Mouse (Mus musculus) lung, adult 18-20 months (tissue): ENCODE measurements around the gene Nuak2.
A peak's percentile ranks its signal among the peaks of the same experiment; 100 is the strongest.
"Not testable (repeated sequence)": the region's sequence is repeated elsewhere in the genome, so short reads cannot be mapped to it uniquely, and the experiment has no call there.

ENCODE experiments used
- DNase-seq, 2 experiments: peaks; one replicate each; pipeline ENCODE4 v3.0.0; 2022; ENCODE audit warnings: mixed read lengths in 2 of 2

Gene Nuak2

DNA sequence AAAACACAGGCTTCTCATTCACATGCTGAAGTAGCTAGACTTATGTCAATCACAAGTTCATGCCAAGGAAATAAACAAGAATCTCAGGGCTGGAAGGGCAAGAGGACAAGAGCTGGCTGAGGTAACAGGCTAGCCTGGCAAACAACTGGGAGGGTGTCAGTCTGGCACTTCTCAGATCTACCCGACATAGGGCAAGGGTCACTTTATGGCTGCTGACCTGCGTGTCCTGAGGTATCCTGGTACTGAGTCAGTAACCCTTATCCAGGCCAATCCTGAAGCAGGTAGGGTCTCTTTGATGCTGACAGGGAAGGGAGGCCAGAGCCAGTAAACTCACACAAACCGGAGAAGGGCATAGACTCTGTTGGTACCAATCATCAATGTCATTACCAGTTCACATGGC lies 12.6 kb downstream of the Nuak2 start:
- DNase-seq: no peak

- DNase-seq: no peak
Measured at GRCm38 (mm10) chr1:132329656-132330055, 13.7 kb downstream of the Nuak2 start.

DNA sequence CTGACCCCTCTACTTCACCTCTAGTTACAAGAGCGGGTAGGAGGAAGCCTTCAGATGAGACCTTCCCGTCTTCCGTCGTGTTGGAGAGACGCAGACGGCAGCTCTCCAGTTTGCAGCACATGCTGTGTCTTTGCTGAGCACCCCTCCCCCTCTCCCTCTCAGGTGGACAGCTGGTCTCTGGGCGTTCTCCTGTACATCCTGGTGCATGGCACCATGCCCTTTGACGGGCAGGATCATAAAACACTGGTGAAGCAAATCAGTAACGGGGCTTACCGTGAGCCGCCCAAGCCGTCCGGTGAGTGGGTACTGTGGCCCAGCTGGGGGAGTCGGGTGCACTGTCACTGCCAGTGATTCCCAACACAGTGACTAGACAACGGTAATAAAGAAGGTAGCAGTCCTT lies 14.5 kb downstream of the Nuak2 start:
- no peak for DNase-seq

GRCm38 (mm10) chr1:132331283-132331682 lies 15.4 kb downstream of the Nuak2 start:
- DNase-seq: no peak

DNA sequence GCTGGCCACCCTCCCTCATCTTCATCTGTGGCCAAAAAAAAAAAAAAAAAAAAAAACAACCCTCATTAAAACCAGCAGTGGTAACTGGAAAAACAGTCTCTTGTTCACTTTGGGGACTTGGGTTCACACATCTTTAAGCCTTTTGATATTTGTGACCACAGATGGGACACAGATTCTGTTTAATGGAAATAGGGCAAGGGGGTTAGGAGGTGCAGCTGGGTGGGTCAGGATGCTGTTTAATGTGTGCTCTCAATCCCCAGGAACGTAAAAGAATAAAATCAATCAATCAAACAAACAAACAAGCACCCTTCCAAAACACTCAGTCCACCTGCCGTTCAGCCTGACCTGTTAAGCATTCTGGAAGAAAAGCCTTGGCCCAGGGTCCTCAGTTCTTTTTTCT lies 17.3 kb downstream of the Nuak2 start:
- DNase-seq: no peak

DNA sequence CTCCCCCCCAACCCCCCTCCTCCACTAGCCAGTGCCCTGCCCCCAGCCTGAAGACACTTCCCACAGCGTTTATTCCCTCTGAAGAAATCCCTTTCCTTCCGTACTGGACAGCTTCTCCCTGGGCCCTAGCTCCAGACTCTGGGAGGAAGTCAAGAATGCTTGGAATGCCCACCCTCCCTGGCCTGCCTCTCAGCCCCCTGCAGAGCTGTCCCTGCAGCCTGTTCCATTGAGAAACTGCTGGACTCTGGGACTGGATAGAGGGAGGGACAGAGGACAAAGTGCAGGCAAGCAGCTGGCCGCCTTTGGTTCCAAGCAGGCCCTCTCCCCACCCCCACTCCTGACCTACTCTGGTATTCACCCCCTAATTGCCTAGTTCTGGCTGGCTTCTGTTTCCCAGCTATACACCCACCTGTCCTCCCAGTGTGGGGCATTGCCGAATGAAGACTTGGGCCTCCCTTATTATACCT lies 17.8 kb downstream of the Nuak2 start:
- peak; percentile 66 to 78 for DNase-seq

- no peak for DNase-seq
Measured at GRCm38 (mm10) chr1:132334178-132334801, 18.4 kb downstream of the Nuak2 start.

DNA sequence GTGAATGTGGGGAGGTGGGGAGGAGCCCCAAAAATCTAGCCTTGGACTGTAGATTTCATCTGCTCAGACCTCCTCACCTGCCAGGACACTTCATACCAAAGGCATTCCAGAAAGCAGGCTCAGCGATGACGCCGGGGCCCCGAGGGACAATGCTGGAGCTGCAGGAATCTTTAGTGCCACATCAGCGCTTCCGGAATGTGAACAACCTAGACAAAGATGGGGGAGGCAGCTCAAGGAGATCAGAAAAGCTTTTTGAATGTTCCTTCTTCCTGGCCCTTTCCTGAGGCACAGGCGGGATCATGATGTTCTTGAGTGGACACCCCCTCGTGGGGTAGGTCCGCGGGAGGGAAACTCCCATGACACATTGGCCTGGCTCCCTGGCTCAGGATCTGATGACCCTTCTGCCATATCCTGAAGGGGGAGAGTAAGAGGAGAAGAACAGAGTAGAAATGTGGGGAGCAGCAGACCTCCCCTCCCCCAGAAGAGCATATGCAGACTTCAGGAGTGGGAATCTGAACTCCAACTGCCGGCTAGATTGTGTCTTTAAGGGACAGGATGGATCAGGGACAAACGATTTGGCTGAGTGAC lies 19.5 kb downstream of the Nuak2 start:
- peak; percentile 33 to 58 for DNase-seq

DNA sequence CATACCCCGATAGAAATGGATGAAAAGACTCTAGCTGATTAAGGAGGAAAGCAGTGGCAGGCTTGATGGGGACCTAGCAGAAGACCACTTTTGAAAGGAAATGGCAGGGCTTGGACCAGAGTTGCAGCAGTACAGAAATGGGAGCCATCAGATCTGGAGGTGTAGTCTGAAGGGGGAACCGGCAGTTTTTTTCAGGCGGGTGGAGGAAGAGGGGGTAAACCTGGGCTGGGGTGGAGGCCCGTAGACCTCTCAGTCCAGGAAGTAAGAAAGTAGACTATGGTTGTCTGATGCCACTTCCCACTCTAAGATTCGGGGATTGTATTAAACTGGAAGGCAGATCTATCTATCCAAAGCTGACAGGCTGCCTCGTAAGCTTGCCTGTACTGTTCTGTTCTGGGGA lies 21.0 kb downstream of the Nuak2 start:
- no peak for DNase-seq

DNA sequence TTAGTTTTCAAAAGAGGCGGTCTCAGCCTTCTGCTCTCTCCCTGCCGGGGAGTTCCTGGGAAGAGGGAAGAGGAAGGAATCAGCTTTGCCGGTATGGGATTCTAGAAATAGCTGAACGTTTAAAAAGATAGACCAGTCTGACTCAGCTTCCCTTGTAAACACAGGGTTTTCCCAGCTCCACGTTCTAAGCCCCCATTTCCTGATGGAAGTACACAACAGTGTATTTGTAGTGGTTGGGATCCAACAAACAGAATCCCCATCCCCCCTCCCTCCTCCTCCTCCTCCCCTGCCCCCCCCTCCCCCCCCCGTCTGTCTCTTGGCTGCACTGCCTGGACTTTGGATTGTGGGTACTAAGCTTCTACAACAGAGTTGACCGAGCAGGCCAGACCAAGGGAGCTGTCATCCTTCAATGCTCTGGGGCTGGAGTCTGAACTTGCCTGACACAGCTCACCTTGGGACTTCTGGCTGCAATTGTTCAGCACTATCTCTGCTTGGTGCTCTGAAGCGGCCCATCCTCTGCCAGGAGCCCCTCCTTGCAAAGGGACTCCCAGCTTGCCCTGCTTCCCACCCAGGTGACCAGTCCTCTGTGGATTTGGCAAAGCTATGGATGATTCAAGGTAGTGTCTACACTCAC lies 22.2 kb downstream of the Nuak2 start:
- no peak for DNase-seq

DNA sequence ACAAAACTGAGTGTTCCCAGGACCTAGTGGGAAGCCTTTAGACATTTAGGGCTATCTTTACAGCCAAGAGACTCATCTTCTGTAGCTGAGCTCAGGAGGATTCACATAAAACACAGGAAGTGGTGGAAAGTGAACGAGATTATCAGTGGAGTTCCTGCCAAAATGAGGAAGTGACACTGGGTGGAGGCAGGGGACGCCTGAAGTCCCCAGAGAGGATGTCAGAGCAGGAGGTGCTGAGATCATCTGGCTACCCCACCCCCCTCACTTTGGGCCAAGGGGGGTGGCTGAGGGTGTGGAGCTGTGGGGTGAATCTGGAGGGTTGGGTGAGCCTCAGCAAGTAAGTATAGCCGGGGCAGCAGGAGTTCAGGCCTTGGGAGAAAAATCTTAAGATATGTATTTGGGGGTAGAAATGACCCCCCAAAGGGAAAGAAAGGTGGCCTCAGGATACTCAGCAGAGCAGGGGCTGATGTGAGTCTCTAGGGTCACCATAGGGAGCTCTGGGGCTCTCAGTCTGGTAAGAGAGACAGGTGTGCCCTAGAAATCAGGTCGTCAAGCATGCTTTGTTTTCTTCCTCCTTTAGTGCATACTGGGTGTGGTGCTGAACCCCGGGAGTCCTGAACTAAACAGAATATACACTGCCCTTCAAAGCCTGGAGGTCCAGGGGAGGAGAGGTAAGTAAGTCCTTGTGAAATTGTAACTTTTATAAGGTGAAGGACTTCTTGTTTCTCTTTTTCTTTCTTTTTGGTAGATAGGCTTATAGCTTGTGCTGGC lies 26.0 kb downstream of the Nuak2 start:
- peak; percentile 84 to 85 for DNase-seq

- DNase-seq: no peak
Measured at GRCm38 (mm10) chr1:132342518-132342917, 26.6 kb downstream of the Nuak2 start.

GRCm38 (mm10) chr1:132343191-132343590 lies 27.3 kb downstream of the Nuak2 start:
- DNase-seq: no peak

DNA sequence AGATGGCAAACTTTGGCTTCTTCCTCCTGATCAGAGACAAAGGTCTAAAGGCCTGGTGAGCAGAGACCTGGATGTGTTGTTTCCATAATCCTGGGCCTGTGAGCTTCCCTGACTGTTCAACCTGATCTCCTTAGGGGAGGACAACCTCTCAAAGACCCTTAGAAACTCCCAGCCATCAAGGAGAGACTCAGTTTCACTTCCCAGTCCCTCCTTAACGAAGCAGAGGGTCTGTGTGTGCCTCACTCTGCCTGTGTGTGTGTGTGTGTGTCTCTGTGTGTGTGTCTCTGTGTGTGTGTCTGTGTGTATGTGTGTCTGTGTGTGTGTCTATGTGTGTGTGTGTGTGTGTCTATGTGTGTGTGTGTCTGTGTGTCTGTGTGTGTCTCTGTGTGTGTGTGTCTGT lies 27.7 kb downstream of the Nuak2 start:
- DNase-seq: no peak

- no peak for DNase-seq
Measured at GRCm38 (mm10) chr1:132345514-132345913, 29.6 kb downstream of the Nuak2 start.

GRCm38 (mm10) chr1:132346134-132346851 lies 30.4 kb downstream of the Nuak2 start:
- DNase-seq: peak; percentile 44 to 55

- no peak for DNase-seq
Measured at GRCm38 (mm10) chr1:132346951-132347350, 31.0 kb downstream of the Nuak2 start.

- DNase-seq: no peak
Measured at GRCm38 (mm10) chr1:132348401-132348800, 32.5 kb downstream of the Nuak2 start.

GRCm38 (mm10) chr1:132349049-132349448 lies 33.1 kb downstream of the Nuak2 start:
- DNase-seq: not testable (repeated sequence)

GRCm38 (mm10) chr1:132349601-132350000 lies 33.7 kb downstream of the Nuak2 start:
- DNase-seq: not testable (repeated sequence)

DNA sequence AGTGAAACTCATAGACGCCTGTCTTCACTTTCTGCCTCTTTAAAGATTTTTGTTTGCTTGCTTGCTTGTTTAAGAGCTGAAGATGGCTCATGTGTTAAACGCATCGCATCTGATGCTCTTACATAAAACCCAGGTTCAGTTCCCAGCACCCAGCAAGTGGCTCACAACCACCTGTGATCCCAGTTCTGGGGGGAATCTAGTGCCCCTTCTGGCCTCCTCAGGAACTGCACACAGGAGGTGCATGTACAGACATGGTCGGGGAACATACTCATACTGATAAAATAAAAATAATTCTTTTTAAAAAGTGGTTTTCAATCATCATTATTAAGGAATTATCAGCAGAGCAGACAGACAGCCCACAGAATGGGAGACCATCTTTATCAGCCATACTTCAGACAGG lies 35.1 kb downstream of the Nuak2 start:
- no peak for DNase-seq

- no peak for DNase-seq
Measured at GRCm38 (mm10) chr1:132353389-132353788, 37.5 kb downstream of the Nuak2 start.

GRCm38 (mm10) chr1:132354234-132354633 lies 38.3 kb downstream of the Nuak2 start:
- no peak for DNase-seq
